Mouse (Mus musculus) inflammation-experienced regulatory T-cells, adult 16 weeks (primary cell): ENCODE results near the gene Usp22. TPM values are rescaled to one million over a fixed set of nuclear protein-coding genes. Genes with fewer than 3 reads are reported as not detected.

Experiments
- polyA plus RNA-seq: library from polyadenylated mRNA; unstranded; fragments of 100-300 nt; shearing (Covaris generic); gene quantifications from one replicate; pipeline ENCODE4 v1.2.1, GENCODE M21; 2017

Gene Usp22
- 26.0 TPM for polyA plus RNA-seq

DNA sequence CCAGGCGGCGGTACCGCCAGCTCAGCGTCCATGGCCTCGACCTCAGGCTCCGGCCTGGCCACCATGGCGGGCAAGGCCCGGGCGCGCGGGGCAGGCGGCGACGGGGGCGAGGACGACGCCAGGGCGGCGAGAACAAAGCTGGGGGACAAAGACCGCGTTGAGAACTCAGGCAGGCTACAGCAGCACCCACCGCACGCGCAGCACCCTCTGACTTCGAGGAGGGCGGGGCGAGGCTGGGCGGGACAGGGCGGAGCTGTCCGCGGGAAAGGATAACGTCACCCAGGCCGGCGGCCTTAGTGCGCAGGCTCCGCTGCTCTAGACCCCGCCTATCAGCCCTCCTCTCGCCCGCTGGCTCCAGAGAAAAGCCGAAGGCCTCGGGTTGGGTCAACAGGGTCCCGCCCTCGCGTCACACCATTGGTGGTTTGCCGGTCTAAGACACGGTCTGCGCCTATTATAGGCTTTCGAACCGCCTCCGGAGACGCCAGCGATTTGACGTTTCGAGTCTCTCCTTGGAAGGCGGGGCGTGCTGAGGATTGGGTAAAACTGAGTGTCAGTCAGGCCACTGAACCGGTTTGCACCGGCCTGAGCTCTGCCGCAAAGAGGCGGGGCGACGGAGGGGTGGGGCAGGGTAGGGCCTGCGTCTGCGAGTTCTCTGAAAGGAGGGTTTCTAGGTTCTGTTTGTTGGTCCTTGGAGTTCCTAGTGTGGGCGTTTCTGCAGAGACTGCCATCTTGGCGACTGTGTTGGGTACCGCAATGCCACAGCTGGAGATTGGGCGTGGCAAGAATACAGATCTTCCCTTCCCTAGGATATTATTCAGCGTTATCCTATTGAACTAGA is at the start of gene Usp22:
TSS of gene Usp22 (minus strand) at position 235 of the 838 bp plus-strand sequence.

DNA sequence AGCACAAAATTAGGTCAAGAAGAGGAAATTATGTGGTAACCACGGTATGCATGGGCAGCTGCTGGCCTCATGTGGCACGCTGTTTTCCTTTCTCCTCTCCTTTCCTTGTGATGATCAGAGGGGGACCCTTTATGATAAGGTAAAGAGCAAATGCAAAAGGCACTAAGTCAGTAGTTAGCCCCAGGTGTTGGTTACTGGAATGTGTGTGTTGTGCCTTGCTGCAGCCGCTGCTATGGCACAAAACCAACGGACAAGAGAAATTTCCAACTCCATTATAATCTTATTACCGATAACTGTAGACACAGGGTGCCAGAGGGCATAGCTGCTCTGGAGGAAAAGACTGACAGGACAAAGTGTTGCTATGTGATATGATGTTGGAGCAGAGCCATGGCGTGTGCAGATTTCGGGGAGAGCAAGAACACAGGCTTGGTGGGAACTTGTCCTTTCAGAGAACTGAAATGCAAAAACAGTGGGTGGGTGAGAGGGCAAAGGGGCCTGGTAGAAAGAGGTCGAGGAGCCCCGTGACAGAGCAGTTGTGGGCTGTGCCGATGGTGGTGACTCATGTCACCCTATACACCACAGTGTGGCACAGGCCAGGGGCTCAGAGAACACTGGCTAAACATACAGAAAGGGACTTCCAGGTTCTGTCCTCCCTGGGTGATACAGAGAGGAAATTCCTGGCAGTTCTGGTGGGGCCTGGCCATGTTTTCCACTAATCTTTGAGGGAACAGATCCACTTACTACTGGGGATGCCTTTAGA is 32.8 kb upstream of the Usp22 start, which contains the start of gene Aldh3a1:
TSS of gene Aldh3a1 (plus strand) at position 51 of the 760 bp plus-strand sequence.

DNA sequence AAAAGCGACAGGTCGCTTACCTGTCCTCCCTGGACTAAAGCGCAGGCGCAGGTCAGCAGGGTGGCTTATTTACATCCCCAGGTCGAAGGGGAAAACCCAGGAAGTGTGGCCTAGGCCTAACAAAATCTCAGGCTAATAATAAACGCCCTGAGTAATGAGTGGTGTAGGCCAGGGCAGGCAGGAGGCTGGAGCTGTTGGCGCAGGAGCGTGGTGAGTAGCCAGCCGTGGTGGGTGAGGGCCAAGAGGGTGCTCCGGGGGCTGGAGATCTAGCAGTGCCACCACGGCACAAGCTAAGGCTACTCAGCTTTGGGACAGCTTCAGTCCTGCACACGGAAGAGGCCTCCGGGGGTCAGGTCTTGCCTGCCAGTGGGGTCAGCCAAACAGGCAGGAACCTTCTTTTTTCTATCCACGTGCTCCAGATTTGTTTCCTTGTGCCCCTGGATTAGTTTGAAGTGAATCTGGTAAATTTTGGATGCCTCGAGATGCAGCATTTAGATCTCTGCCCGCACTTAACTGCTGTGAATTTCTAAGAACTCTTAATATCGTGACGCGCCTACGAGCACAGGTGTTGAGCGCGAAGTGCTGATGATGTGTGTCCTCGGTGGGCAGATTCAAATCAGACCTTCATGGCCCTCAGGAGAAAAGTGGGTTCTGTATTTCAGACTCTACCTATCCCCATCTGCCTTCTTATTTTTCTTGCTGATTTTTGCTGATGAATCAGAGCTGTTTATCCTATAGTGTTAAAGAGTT is 48.1 kb downstream of the Usp22 start, which contains the start of gene Tnfrsf13b:
TSS of gene Tnfrsf13b (plus strand) at position 150 of the 750 bp plus-strand sequence.

Other genes with a start within 250 kb of the Usp22 start
- 74.9 TPM for gene Map2k3, start 243.0 kb downstream of the Usp22 start, polyA plus RNA-seq
- gene Kcnj12, start 152.5 kb downstream of the Usp22 start, polyA plus RNA-seq: not detected
- 77.9 TPM for gene Tnfrsf13b, start 48.3 kb downstream of the Usp22 start, polyA plus RNA-seq
- gene Aldh3a1, start 32.5 kb upstream of the Usp22 start, polyA plus RNA-seq: not detected
- gene Aldh3a2, start 92.4 kb upstream of the Usp22 start, polyA plus RNA-seq: 62.6 TPM
- gene Slc47a2, start 167.8 kb upstream of the Usp22 start, polyA plus RNA-seq: not detected
- not detected for gene Slc47a1, start 203.3 kb upstream of the Usp22 start, polyA plus RNA-seq